Mouse (Mus musculus): ENCODE data around the gene Gimap5. TPM values are rescaled to one million over a fixed set of nuclear protein-coding genes. Genes with fewer than 3 reads are reported as not detected.

The Gimap5 gene
- total RNA-seq, 2 experiments from 2014 or later = 0.62 to 0.99 TPM

Other genes starting within 250 kb of the Gimap5 start
- 100 to 1,000 TPM; 440 to 446 TPM for gene Atp6v0e2, start 208.6 kb upstream of the Gimap5 start, total RNA-seq (2021)
- 10 to 100 TPM; 32.3 to 37.6 TPM for gene Lrrc61, start 191.4 kb upstream of the Gimap5 start, total RNA-seq (2021)
- gene Rarres2, start 173.4 kb upstream of the Gimap5 start, total RNA-seq (2021) = 10 to 100 TPM; 14.9 to 18.0 TPM
- not detected for gene Gm45021, start 156.6 kb upstream of the Gimap5 start, total RNA-seq (2021)
- gene Repin1, start 152.3 kb upstream of the Gimap5 start, total RNA-seq (2021) = 10 to 100 TPM; 48.0 to 51.0 TPM
- not detected for gene Gm44965, start 152.3 kb upstream of the Gimap5 start, total RNA-seq (2021)
- 1 to 10 TPM; 7.1 to 8.2 TPM for gene Zfp775, start 144.1 kb upstream of the Gimap5 start, total RNA-seq (2021)
- 10 to 100 TPM; 13.4 to 13.6 TPM for gene AI854703, start 119.4 kb upstream of the Gimap5 start, total RNA-seq (2021)
- under 1 TPM; 0.77 to 0.81 TPM for gene Gimap8, start 99.0 kb upstream of the Gimap5 start, total RNA-seq (2021)
- gene Gimap9, start 70.1 kb upstream of the Gimap5 start, total RNA-seq (2021) = 1 to 10 TPM in 1 of 2 experiments, under 1 TPM in 1; 0.48 to 1.1 TPM
- gene Gimap4, start 61.6 kb upstream of the Gimap5 start, total RNA-seq (2021) = not detected
- 1 to 10 TPM; 4.3 to 4.9 TPM for gene Gimap6, start 38.0 kb upstream of the Gimap5 start, total RNA-seq (2021)
- 1 to 10 TPM in 1 of 2 experiments, not detected in 1; 1.9 TPM for gene Gm28053, start 27.6 kb upstream of the Gimap5 start, total RNA-seq (2021)
- not detected for gene Gimap7, start 27.6 kb upstream of the Gimap5 start, total RNA-seq (2021)
- 1 to 10 TPM; 1.4 to 1.9 TPM for gene Gimap1, start 7.1 kb upstream of the Gimap5 start, total RNA-seq (2021)
- gene Gimap3, start 24.7 kb downstream of the Gimap5 start, total RNA-seq (2021) = not detected
- gene Tmem176a, start 94.7 kb downstream of the Gimap5 start, total RNA-seq (2021) = 10 to 100 TPM; 32.4 to 36.3 TPM
- gene Tmem176b, start 95.3 kb downstream of the Gimap5 start, total RNA-seq (2021) = 10 to 100 TPM; 58.5 to 61.2 TPM
- not detected for gene Aoc1, start 126.7 kb downstream of the Gimap5 start, total RNA-seq (2021)
- not detected for gene 1600015I10Rik, start 183.7 kb downstream of the Gimap5 start, total RNA-seq (2021)
- gene Doxl2, start 228.8 kb downstream of the Gimap5 start, total RNA-seq (2021) = not detected
- gene Svs1, start 240.7 kb downstream of the Gimap5 start, total RNA-seq (2021) = not detected